Mouse (Mus musculus) C2C12 (cell line): ENCODE measurements around the gene Eif4e.
A peak's percentile ranks its signal among the peaks of the same experiment; 100 is the strongest.

Experiments
- CEBPB ChIP-seq: IDR thresholded peaks from one replicate; pipeline ENCODE4 v1.6.1; 2011; ENCODE audit warnings: low read depth, mild to moderate bottlenecking, control low read depth, moderate library complexity
- CTCF ChIP-seq: IDR thresholded peaks from one replicate; pipeline ENCODE4 v1.5.1; 2011; ENCODE audit not compliant: control insufficient read depth, insufficient read depth, insufficient read length
- MAX ChIP-seq: IDR thresholded peaks from one replicate; pipeline ENCODE4 v1.6.1; 2011; ENCODE audit warnings: mild to moderate bottlenecking, control low read depth
- MYOD1 ChIP-seq: IDR thresholded peaks from one replicate; pipeline ENCODE4 v1.6.1; 2011; ENCODE audit warnings: low read depth; ENCODE audit not compliant: control insufficient read depth, insufficient read length
- MYOG ChIP-seq: IDR thresholded peaks from one replicate; pipeline ENCODE4 v1.6.1; 2011; ENCODE audit not compliant: control insufficient read depth, insufficient read length; ENCODE audit errors: extremely low read depth
- USF1 ChIP-seq: IDR thresholded peaks from one replicate; pipeline ENCODE4 v1.6.1; 2011; ENCODE audit warnings: low read depth, mild to moderate bottlenecking, control low read depth, moderate library complexity

GRCm38 (mm10) chr3:138515656-138516370, 10.2 kb upstream of the Eif4e start:
- TF ChIP-seq CTCF: no peak
- TF ChIP-seq MAX: peak; percentile 89
- peak; percentile 32 for TF ChIP-seq MYOD1
- TF ChIP-seq MYOG: no peak
- TF ChIP-seq USF1: no peak
- TF ChIP-seq CEBPB: peak; percentile 96
